Mouse (Mus musculus) olfactory bulb, adult 2 months (tissue): ENCODE results near the gene Degs2.

Source experiments
- CTCF ChIP-seq: fragments of 200-500 bp; IDR thresholded peaks from 2 replicates; pipeline ENCODE4 v1.5.1; 2012; ENCODE audit warnings: low read depth, mild to moderate bottlenecking, low read length, moderate library complexity; ENCODE audit not compliant: insufficient read depth
- POLR2A ChIP-seq: fragments of 200-500 bp; IDR thresholded peaks from 2 replicates; pipeline ENCODE4 v1.6.1; 2012; ENCODE audit warnings: mild to moderate bottlenecking, low read depth, low read length, moderate library complexity; ENCODE audit not compliant: insufficient read depth

GRCm38 (mm10) chr12:108722464-108722863 lies 20.3 kb upstream of the Degs2 start:
- no peak for TF ChIP-seq CTCF
- no peak for TF ChIP-seq POLR2A
